ENCODE assay signal across 10 mouse cellular contexts in the genomic region with DNA sequence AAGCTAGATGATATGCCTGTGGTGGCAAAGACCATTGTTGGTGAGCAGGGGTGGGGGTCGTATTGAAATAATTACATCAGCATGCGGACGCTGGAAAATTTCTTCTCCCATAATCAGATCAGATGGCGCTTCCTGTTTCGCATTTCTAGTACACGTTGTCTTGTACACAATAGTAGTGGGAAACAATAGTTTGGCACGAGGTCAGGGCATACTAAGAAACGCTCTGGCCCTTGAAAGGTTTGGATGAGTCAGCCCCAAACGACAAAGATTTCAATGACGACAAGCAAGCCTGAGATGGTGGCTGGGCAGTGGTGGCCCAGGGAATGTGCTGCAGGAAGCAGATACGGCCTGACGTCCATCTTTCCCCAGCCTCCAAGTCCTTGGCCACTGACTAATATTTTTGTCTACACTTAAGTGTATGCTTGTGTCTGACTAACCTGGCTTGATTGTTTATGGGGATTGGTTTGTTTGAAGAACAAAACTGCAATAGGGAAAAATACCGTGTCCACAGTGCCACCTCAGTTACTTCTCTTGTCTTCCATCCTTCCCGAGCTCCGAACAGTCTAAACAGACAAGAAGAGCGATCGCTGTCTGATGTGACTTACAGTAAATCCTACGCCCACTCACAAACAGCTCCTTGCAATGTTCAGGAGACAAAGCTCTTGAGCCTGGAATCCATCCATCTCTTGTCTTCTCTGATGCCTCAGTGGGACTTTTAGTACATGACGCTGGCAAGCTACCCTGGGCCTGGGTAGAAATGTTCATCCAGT. TPM values are rescaled to one million over a fixed set of nuclear protein-coding genes. Genes with fewer than 3 reads are reported as not detected.
A peak's percentile ranks its signal among the peaks of the same experiment; 100 is the strongest.
DNase-seq lines count a peak whose midpoint lies in the region; ATAC-seq and TF ChIP-seq lines count a peak whose summit lies in the region.
"Had no signal": no experiment of that assay in that cellular context is flagged by ENCODE, and none has a peak within 500 bp of the region (broad histone marks: within the 10 kb centered on the region; RNA-seq: fewer than 3 reads in every experiment).

No protein-coding gene starts in this region.

- no peak overlapping the region for H3K4me2 ChIP-seq in lung, embryonic 14.5 days
- H3K4me2 ChIP-seq in hindbrain, embryonic 12.5 days (replicated peaks) = no peak overlapping the region

- TF ChIP-seq CTCF in lung, embryonic 14.5 days (IDR thresholded peaks at IDR 0.05; ENCODE audit: low read depth) = no peak

- H3K4me1 ChIP-seq in lung, embryonic 14.5 days (ENCODE audit: insufficient read depth) = no peaks in the 10 kb centered on the region
- no peaks in the 10 kb centered on the region for H3K4me1 ChIP-seq in hindbrain, embryonic 12.5 days

- DNase-seq in embryo, embryonic 10 days (ENCODE audit: low spot score) = peak; percentile 23
- no peak for DNase-seq in embryo, embryonic 9.5 days (ENCODE audit: extremely low spot score)
- peak; percentile 54 for DNase-seq in heart, postnatal 4 days
- DNase-seq in lung, embryonic 14.5 days = peak; percentile 75
- no peak for DNase-seq in cerebellum, postnatal 10 days
- DNase-seq in left cerebral cortex, adult 8-10 months (ENCODE audit: low spot score in 2 of 2) = no peak
- DNase-seq: B cell, adult 2 months had no signal

- 71% methylated on average over 19 of the region's 19 CpGs for WGBS in lung, embryonic 14.5 days
- WGBS in hindbrain, embryonic 12.5 days = 77% methylated on average over 19 of the region's 19 CpGs

- H3K4me3 ChIP-seq in lung, embryonic 14.5 days (ENCODE audit: low read depth, low read length) = no peak overlapping the region
- H3K4me3 ChIP-seq in hindbrain, embryonic 12.5 days = no peak overlapping the region

- no peak overlapping the region for H3K9ac ChIP-seq in lung, embryonic 14.5 days
- H3K9ac ChIP-seq in hindbrain, embryonic 12.5 days = no peak overlapping the region

- H3K27me3 ChIP-seq in lung, embryonic 14.5 days (ENCODE audit: insufficient read depth, low read length) = no peaks in the 10 kb centered on the region
- H3K27me3 ChIP-seq in hindbrain, embryonic 12.5 days = no peaks in the 10 kb centered on the region

- H3K27ac ChIP-seq in lung, embryonic 14.5 days (ENCODE audit: low read depth) = peak overlapping the region; percentile 46; the same call in 1 of the 2 replicates
- H3K27ac ChIP-seq in hindbrain, embryonic 12.5 days = no peak overlapping the region

- H3K36me3 ChIP-seq in lung, embryonic 14.5 days (ENCODE audit: insufficient read depth) = no peaks in the 10 kb centered on the region
- no peaks in the 10 kb centered on the region for H3K36me3 ChIP-seq in hindbrain, embryonic 12.5 days

- no peaks in the 10 kb centered on the region for H3K9me3 ChIP-seq in lung, embryonic 14.5 days (ENCODE audit: low read depth, low read length)
- H3K9me3 ChIP-seq in hindbrain, embryonic 12.5 days (replicated peaks) = no peaks in the 10 kb centered on the region

- peak; percentile 73 for ATAC-seq in common myeloid progenitor, adult 5-6 weeks (replicated peaks; ENCODE audit: low read depth, poor library complexity, severe bottlenecking)
- peak; percentile 65; the same call in 1 of the 2 replicates for ATAC-seq in lung, embryonic 14.5 days (ENCODE audit: insufficient read depth)
- no peak for ATAC-seq in hindbrain, embryonic 12.5 days (ENCODE audit: low FRiP score)
- ATAC-seq: intestine, embryonic 16.5 days had no signal

RNA-seq across cellular contexts. Expression of gene S1pr1, which starts 54.1 kb away (rescaled TPM):
- 3.5 and 8.3 TPM in 2 replicates for total RNA-seq in common myeloid progenitor, adult 5-6 weeks (2017)
- 100 to 1,000 TPM; 103 to 111 TPM for total RNA-seq in heart, postnatal 4 days (2021)
- 20.5 and 21.2 TPM in 2 replicates for polyA plus RNA-seq in lung, embryonic 14.5 days (2014; fragmentation: Nextera tagmentation; extraction: Ambion mirVana)
- 17.1 and 22.5 TPM in 2 replicates for polyA plus RNA-seq in hindbrain, embryonic 12.5 days (2016; fragmentation: Nextera tagmentation; extraction: Ambion mirVana)
- 100 to 1,000 TPM in 3 of 4 experiments, 10 to 100 TPM in 1; 85.9 to 113 (median 105) TPM for total RNA-seq in left cerebral cortex, adult 8-10 months (2022)

Comparison
In these comparisons a context has a peak if more than half of its experiments do, and no peak if none do; other contexts are left out.
1. DNase-seq: peak in embryo, embryonic 10 days (single experiment), heart, postnatal 4 days (single experiment) and lung, embryonic 14.5 days (single experiment); none in embryo, embryonic 9.5 days (single experiment), cerebellum, postnatal 10 days (0 of 2) and left cerebral cortex, adult 8-10 months (0 of 2).